Mouse (Mus musculus) limb, embryonic 12.5 days (tissue): ENCODE data around the gene Gabra6. TPM values are rescaled to one million over a fixed set of nuclear protein-coding genes. Genes with fewer than 3 reads are reported as not detected.

Source experiments
- ATAC-seq: fragments of 200-750 bp; cut with Nextera tagmentation; 2 replicates; pipeline ENCODE4 v1.8.0; 2017; ENCODE audit warnings: low read depth, moderate TSS enrichment; ENCODE audit not compliant: insufficient number of reproducible peaks, insufficient read depth, low FRiP score, low TSS enrichment
- H3K27ac ChIP-seq: fragments of 300-500 bp; sonication (generic); 2 replicates; pipeline ENCODE4 v1.5.1; 2016; ENCODE audit warnings: mild to moderate bottlenecking, moderate library complexity
- H3K27me3 ChIP-seq: fragments of 300-500 bp; sonication (generic); 2 replicates; pipeline ENCODE4 v1.6.1; 2016; ENCODE audit warnings: mild to moderate bottlenecking, moderate library complexity
- H3K36me3 ChIP-seq: fragments of 300-500 bp; sonication (generic); 2 replicates; pipeline ENCODE4 v1.6.1; 2016; ENCODE audit warnings: mild to moderate bottlenecking, moderate library complexity
- H3K4me1 ChIP-seq: fragments of 300-500 bp; sonication (generic); replicated peaks from 2 replicates; pipeline ENCODE4 v1.6.1; 2016
- H3K4me2 ChIP-seq: fragments of 300-500 bp; sonication (generic); 2 replicates; pipeline ENCODE4 v1.6.1; 2016; ENCODE audit warnings: mild to moderate bottlenecking, moderate library complexity
- H3K4me3 ChIP-seq: fragments of 300-500 bp; sonication (generic); replicated peaks from 2 replicates; pipeline ENCODE4 v1.5.1; 2016; ENCODE audit warnings: mild to moderate bottlenecking
- H3K9ac ChIP-seq: fragments of 300-500 bp; sonication (generic); replicated peaks from 2 replicates; pipeline ENCODE4 v1.6.1; 2016; ENCODE audit warnings: mild to moderate bottlenecking, moderate library complexity
- H3K9me3 ChIP-seq: fragments of 300-500 bp; sonication (generic); 2 replicates; pipeline ENCODE4 v1.6.1; 2016; ENCODE audit warnings: mild to moderate bottlenecking, moderate library complexity
- WGBS: fragments of 180-500 bp; shearing (Covaris S2); methylation state at CpG from one replicate; pipeline ENCODE4 v1.1.7; 2016; 5-methylcytosine and 5-hydroxymethylcytosine counted together
- polyA plus RNA-seq: library from polyadenylated mRNA; unstranded; fragments of >200 nt; fragmentation: Nextera tagmentation; extraction: Ambion mirVana; gene quantifications from 2 replicates; pipeline ENCODE4 v1.2.1, GENCODE M21; 2016

Gene Gabra6
- polyA plus RNA-seq, 1 experiment from 2014 or later, result not detected

- Histone ChIP-seq H3K27ac (no peak overlapping the region), H3K9ac (no peak overlapping the region), H3K4me1 (no peaks in the 10 kb centered on the region), H3K9me3 (no peaks in the 10 kb centered on the region), H3K36me3 (no peaks in the 10 kb centered on the region), H3K4me3 (no peak overlapping the region), H3K27me3 (no peaks in the 10 kb centered on the region), H3K4me2 (no peak overlapping the region)
- WGBS, result 83% methylated on average over 3 of the region's 3 CpGs
- ATAC-seq, result no peak
These were observed 61.9 kb downstream of the Gabra6 start for GRCm38 (mm10) chr11:42258978-42259377.

Other genes with a start within 250 kb of the Gabra6 start
- gene Gabra1, start 138.1 kb downstream of the Gabra6 start, polyA plus RNA-seq, result 0.55 and 0.64 TPM in 2 replicates
- 0.69 and 1.5 TPM in 2 replicates for gene Gabrb2, start 98.7 kb upstream of the Gabra6 start, polyA plus RNA-seq